8 mouse cellular contexts compared by ENCODE assay signal in the genomic region with DNA sequence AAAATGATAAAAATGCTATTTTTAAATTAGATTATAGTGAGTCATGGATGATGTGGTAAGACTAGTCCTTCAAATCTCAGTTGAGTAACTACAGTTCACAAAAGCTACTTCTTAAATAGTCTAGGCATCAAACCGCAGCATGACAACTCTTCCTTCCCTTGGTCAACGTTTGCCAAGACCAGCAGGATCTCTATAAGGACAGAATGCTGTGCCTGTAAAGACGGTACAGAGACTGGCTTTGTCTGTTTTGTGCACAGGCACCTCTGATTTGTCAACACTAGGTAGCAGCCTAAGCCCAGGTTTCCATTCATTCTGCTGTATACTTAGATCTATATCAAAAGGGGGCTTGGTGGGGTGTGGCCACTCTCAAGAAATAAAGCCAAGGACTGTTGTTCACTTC. TPM values are rescaled to one million over a fixed set of nuclear protein-coding genes. Genes with fewer than 3 reads are reported as not detected.
DNase-seq lines count a peak whose midpoint lies in the region; ATAC-seq lines count a peak whose summit lies in the region.
"Had no signal": no experiment of that assay in that cellular context is flagged by ENCODE, and none has a peak within 500 bp of the region (broad histone marks: within the 10 kb centered on the region; RNA-seq: fewer than 3 reads in every experiment).

No protein-coding gene starts in this region.

- no peaks in the 10 kb centered on the region for H3K36me3 ChIP-seq in limb, embryonic 13.5 days
- H3K36me3 ChIP-seq in limb, embryonic 10.5 days, result no peaks in the 10 kb centered on the region
- no peaks in the 10 kb centered on the region for H3K36me3 ChIP-seq in forebrain, embryonic 14.5 days (ENCODE audit: control insufficient read depth, insufficient read depth, low read length)

- H3K4me3 ChIP-seq in limb, embryonic 13.5 days, result no peak overlapping the region
- no peak overlapping the region for H3K4me3 ChIP-seq in limb, embryonic 10.5 days
- no peak overlapping the region for H3K4me3 ChIP-seq in forebrain, embryonic 14.5 days (ENCODE audit: low read depth, low read length)

- H3K27me3 ChIP-seq in limb, embryonic 13.5 days, result no peaks in the 10 kb centered on the region
- H3K27me3 ChIP-seq in limb, embryonic 10.5 days (ENCODE audit: low read depth, poor library complexity, severe bottlenecking), result no peaks in the 10 kb centered on the region
- no peaks in the 10 kb centered on the region for H3K27me3 ChIP-seq in forebrain, embryonic 14.5 days (replicated peaks; ENCODE audit: control insufficient read depth, insufficient read depth, low read length)

- no peak for DNase-seq in limb, embryonic 10.5 days (ENCODE audit: low spot score)
- DNase-seq in T-cell, adult 2 months (ENCODE audit: low spot score), result peak; percentile 6
- peak; percentile 77 for DNase-seq in forebrain, embryonic 14.5 days (ENCODE audit: low spot score)
- peak; percentile 45 for DNase-seq in mesoderm, embryonic 11.5 days (ENCODE audit: low read depth, low spot score)
- DNase-seq in ovary, postnatal 10 days (ENCODE audit: low spot score), result no peak
- no peak for DNase-seq in cerebellum, adult 11 months

- peak; percentile 81; the same call in 1 of the 2 replicates for ATAC-seq in limb, embryonic 13.5 days (ENCODE audit: low FRiP score, low read depth)
- ATAC-seq in forebrain, embryonic 14.5 days, result peak; percentile 92

- no peak overlapping the region for H3K9ac ChIP-seq in limb, embryonic 13.5 days
- no peak overlapping the region for H3K9ac ChIP-seq in forebrain, embryonic 14.5 days (ENCODE audit: low read length)

- 39% methylated on average over 3 of the region's 3 CpGs for WGBS in limb, embryonic 13.5 days
- whole genome bisulfite sequencing in limb, embryonic 10.5 days, result 55% methylated on average over 3 of the region's 3 CpGs
- WGBS in forebrain, embryonic 14.5 days, result 22% methylated on average over 3 of the region's 3 CpGs

- no peaks in the 10 kb centered on the region for H3K4me1 ChIP-seq in limb, embryonic 13.5 days
- no peaks in the 10 kb centered on the region for H3K4me1 ChIP-seq in limb, embryonic 10.5 days
- no peaks in the 10 kb centered on the region for H3K4me1 ChIP-seq in forebrain, embryonic 14.5 days (ENCODE audit: control insufficient read depth, insufficient read depth, low read length)

- H3K9me3 ChIP-seq in limb, embryonic 13.5 days, result no peaks in the 10 kb centered on the region
- H3K9me3 ChIP-seq in limb, embryonic 10.5 days (replicated peaks), result no peaks in the 10 kb centered on the region
- no peaks in the 10 kb centered on the region for H3K9me3 ChIP-seq in forebrain, embryonic 14.5 days (replicated peaks; ENCODE audit: control insufficient read depth, low read length)

- H3K27ac ChIP-seq in limb, embryonic 13.5 days, result no peak overlapping the region
- no peak overlapping the region for H3K27ac ChIP-seq in limb, embryonic 10.5 days
- no peak overlapping the region for H3K27ac ChIP-seq in forebrain, embryonic 14.5 days (ENCODE audit: low read depth, low read length)
- H3K27ac ChIP-seq: macrophage had no signal

- H3K4me2 ChIP-seq in limb, embryonic 13.5 days (replicated peaks), result no peak overlapping the region
- H3K4me2 ChIP-seq in forebrain, embryonic 14.5 days (ENCODE audit: low read length), result no peak overlapping the region

RNA-seq across cellular contexts. Expression of a gene that starts 27.8 kb away (rescaled TPM):
- 125 and 131 TPM in 2 replicates for polyA plus RNA-seq in limb, embryonic 13.5 days (2015; fragmentation: Nextera tagmentation; extraction: Ambion mirVana)
- 67.9 and 79.1 TPM in 2 replicates for polyA plus RNA-seq in limb, embryonic 10.5 days (2016; fragmentation: Nextera tagmentation; extraction: Ambion mirVana)
- 57.2 and 66.0 TPM in 2 replicates for polyA plus RNA-seq in forebrain, embryonic 14.5 days (2014; fragmentation: Nextera tagmentation; extraction: Ambion mirVana)

Comparison
In these comparisons a context has a peak if more than half of its experiments do, and no peak if none do; other contexts are left out.
1. DNase-seq: peak in T-cell, adult 2 months (single experiment), forebrain, embryonic 14.5 days (single experiment) and mesoderm, embryonic 11.5 days (single experiment); none in limb, embryonic 10.5 days (single experiment), ovary, postnatal 10 days (single experiment) and cerebellum, adult 11 months (single experiment).